In the genomic region with DNA sequence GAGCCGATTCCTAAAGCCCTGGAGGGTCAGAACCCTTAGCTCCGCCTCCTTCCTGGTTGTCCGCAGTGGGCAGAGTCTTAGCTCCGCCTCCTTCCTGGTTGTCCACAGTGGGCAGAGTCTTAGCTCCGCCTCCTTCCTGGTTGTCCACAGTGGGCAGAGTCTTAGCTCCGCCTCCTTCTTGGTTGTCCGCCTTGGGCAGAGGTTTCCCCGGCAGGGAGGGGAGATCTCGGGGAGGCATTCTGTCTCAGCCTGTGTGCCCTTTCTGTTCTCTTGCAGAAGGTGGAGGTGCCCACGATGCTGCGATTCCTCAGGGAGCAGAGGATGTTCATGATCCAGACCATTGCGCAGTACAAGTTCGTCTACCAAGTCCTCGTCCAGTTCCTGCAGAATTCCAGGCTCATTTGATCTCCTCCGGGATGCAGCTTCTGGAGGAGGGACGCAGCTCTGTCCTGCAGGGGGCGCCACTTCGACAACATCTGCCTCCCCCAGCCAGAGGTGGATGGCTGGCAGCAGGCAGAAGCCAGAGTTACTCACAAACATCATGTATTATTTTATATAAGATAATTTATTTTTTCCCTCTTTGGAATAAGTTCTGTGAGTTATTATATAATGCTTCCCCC, we compare ENCODE assay signal across 10 mouse cellular contexts. TPM values are rescaled to one million over a fixed set of nuclear protein-coding genes. Genes with fewer than 3 reads are reported as not detected.
DNase-seq lines count a peak whose midpoint lies in the region; ATAC-seq and TF ChIP-seq lines count a peak whose summit lies in the region.
"Had no signal": no experiment of that assay in that cellular context is flagged by ENCODE, and none has a peak within 500 bp of the region (broad histone marks: within the 10 kb centered on the region; RNA-seq: fewer than 3 reads in every experiment).

No protein-coding gene starts in this region.

- peak; percentile 59 for TF ChIP-seq CTCF in intestine, postnatal 0 days (IDR thresholded peaks at IDR 0.05; ENCODE audit: low read depth)
- TF ChIP-seq CTCF in embryonic fibroblast, embryonic 13.5 days (IDR thresholded peaks at IDR 0.05; ENCODE audit: borderline replicate concordance, insufficient read depth, low read length): peak; percentile 40; the same call in 1 of the 2 replicates

- 91% methylated on average over 18 of the region's 18 CpGs for WGBS in intestine, postnatal 0 days
- WGBS in intestine, embryonic 16.5 days: 91% methylated on average over 18 of the region's 18 CpGs

- no peaks in the 10 kb centered on the region; the same call in 1 of the 2 replicates for H3K36me3 ChIP-seq in intestine, postnatal 0 days (ENCODE audit: control insufficient read depth, insufficient read depth)
- H3K36me3 ChIP-seq in intestine, embryonic 16.5 days (ENCODE audit: control insufficient read depth, insufficient read depth, low read length): no peaks in the 10 kb centered on the region

- peaks cover 3% of the 10 kb centered on the region; the same call in 1 of the 2 replicates for H3K4me1 ChIP-seq in intestine, postnatal 0 days (replicated peaks; ENCODE audit: control insufficient read depth, insufficient read depth, low read length)
- H3K4me1 ChIP-seq in intestine, embryonic 16.5 days (ENCODE audit: control insufficient read depth, insufficient read depth, low read length): peaks cover 27% of the 10 kb centered on the region
- peaks cover 8% of the 10 kb centered on the region for H3K4me1 ChIP-seq in embryonic fibroblast, embryonic 13.5 days (ENCODE audit: control insufficient read depth, insufficient read depth, low read length)

- H3K9me3 ChIP-seq in intestine, postnatal 0 days (ENCODE audit: control insufficient read depth): no peaks in the 10 kb centered on the region
- no peaks in the 10 kb centered on the region for H3K9me3 ChIP-seq in intestine, embryonic 16.5 days (ENCODE audit: control insufficient read depth, low read length)
- H3K9me3 ChIP-seq: limb, embryonic 15.5 days had no signal

- no peak for ATAC-seq in intestine, postnatal 0 days
- no peak for ATAC-seq in intestine, embryonic 16.5 days
- ATAC-seq: activated CD4-positive, CD25-positive, alpha-beta regulatory T cell, adult 4 months had no signal

- DNase-seq in thymus, postnatal 4 days: peak; percentile 75
- DNase-seq in thymus, postnatal 36 days: no peak
- no peak for DNase-seq in embryo, embryonic 9.5 days (ENCODE audit: extremely low spot score)
- no peak for DNase-seq in urinary bladder, adult 2 months (ENCODE audit: low spot score)
- DNase-seq: retina, postnatal 1 day had no signal

- TF ChIP-seq POLR2A in embryonic fibroblast, embryonic 13.5 days (IDR thresholded peaks at IDR 0.05; ENCODE audit: low read depth, low read length): no peak

- no peak overlapping the region for H3K27ac ChIP-seq in intestine, postnatal 0 days (ENCODE audit: low read depth, low read length)
- no peak overlapping the region for H3K27ac ChIP-seq in intestine, embryonic 16.5 days (ENCODE audit: low read length)
- no peak overlapping the region for H3K27ac ChIP-seq in embryonic fibroblast, embryonic 13.5 days (ENCODE audit: insufficient read depth, low read length)
- H3K27ac ChIP-seq: limb, embryonic 15.5 days had no signal

- no peak overlapping the region for H3K4me2 ChIP-seq in intestine, postnatal 0 days (replicated peaks; ENCODE audit: low read depth)
- no peak overlapping the region for H3K4me2 ChIP-seq in intestine, embryonic 16.5 days (ENCODE audit: low read depth, low read length)
- H3K4me2 ChIP-seq: limb, embryonic 15.5 days had no signal

- H3K9ac ChIP-seq in intestine, postnatal 0 days (ENCODE audit: low read depth, low read length): no peak overlapping the region
- H3K9ac ChIP-seq in intestine, embryonic 16.5 days (ENCODE audit: low read depth, low read length): no peak overlapping the region
- H3K9ac ChIP-seq: limb, embryonic 15.5 days had no signal

- H3K27me3 ChIP-seq in intestine, postnatal 0 days (replicated peaks; ENCODE audit: control insufficient read depth, insufficient read depth, low read length): no peaks in the 10 kb centered on the region
- no peaks in the 10 kb centered on the region for H3K27me3 ChIP-seq in intestine, embryonic 16.5 days (replicated peaks; ENCODE audit: control insufficient read depth, insufficient read depth, low read length)
- H3K27me3 ChIP-seq: limb, embryonic 15.5 days had no signal

- no peak overlapping the region for H3K4me3 ChIP-seq in intestine, postnatal 0 days (ENCODE audit: low read depth, low read length)
- H3K4me3 ChIP-seq in intestine, embryonic 16.5 days (ENCODE audit: low read length): no peak overlapping the region
- no peak overlapping the region for H3K4me3 ChIP-seq in embryonic fibroblast, embryonic 13.5 days (ENCODE audit: insufficient read depth, low read length)
- H3K4me3 ChIP-seq: limb, embryonic 15.5 days had no signal

RNA-seq across cellular contexts. Expression of a gene that starts 52.4 kb away (rescaled TPM):
- polyA plus RNA-seq in intestine, postnatal 0 days (2015; fragmentation: Nextera tagmentation; extraction: Ambion mirVana): 47.1 and 48.1 TPM in 2 replicates
- 97.4 and 106 TPM in 2 replicates for polyA plus RNA-seq in intestine, embryonic 16.5 days (2015; fragmentation: Nextera tagmentation; extraction: Ambion mirVana)
- 47.4 and 48.6 TPM in 2 replicates for polyA plus RNA-seq in embryonic fibroblast, embryonic 13.5 days (2011; ENCODE audit: insufficient read length, low read depth, missing spikeins)
- 60.7 and 70.8 TPM in 2 replicates for polyA plus RNA-seq in urinary bladder, adult 2 months (2012; rRNA removed)
